Mouse (Mus musculus): Measurements from ENCODE around the gene Il4i1. TPM values are rescaled to one million over a fixed set of nuclear protein-coding genes. Genes with fewer than 3 reads are reported as not detected.
A peak's percentile ranks its signal among the peaks of the same experiment; 100 is the strongest.
"Not testable (repeated sequence)": the region's sequence is repeated elsewhere in the genome, so short reads cannot be mapped to it uniquely, and the experiment has no call there.

Il4i1 gene
- polyA plus RNA-seq, 1 experiment from 2014 or later: 0.69 TPM

GRCm38 (mm10) chr7:44868919-44869696, 52.9 kb downstream of the Il4i1 start:
- H3K4me3 ChIP-seq (ENCODE audit: low read depth, low read length): peak overlapping the region; percentile 98
- H3K36me3 ChIP-seq (ENCODE audit: control insufficient read depth, insufficient read depth, low read length): peaks cover 6% of the 10 kb centered on the region
- TF ChIP-seq EP300 (optimal IDR thresholded peaks at IDR 0.05): no peak
- TF ChIP-seq CTCF (IDR thresholded peaks at IDR 0.05; ENCODE audit: low read depth): peak; percentile 38; the same call in 1 of the 2 replicates
- H3K27me3 ChIP-seq (ENCODE audit: control insufficient read depth, insufficient read depth, low read length): no peaks in the 10 kb centered on the region
- H3K9ac ChIP-seq (ENCODE audit: low read length): peak overlapping the region; percentile 99
- H3K27ac ChIP-seq (replicated peaks): peak overlapping the region; percentile 100
- DNase-seq (ENCODE audit: low spot score) (peak; percentile 88), ATAC-seq (ENCODE audit: low FRiP score, low TSS enrichment) (peak; percentile 17)
- peaks cover 23% of the 10 kb centered on the region for H3K4me1 ChIP-seq (replicated peaks; ENCODE audit: control insufficient read depth, insufficient read depth)
- H3K4me2 ChIP-seq (replicated peaks; ENCODE audit: low read depth): peak overlapping the region; percentile 75
- H3K9me3 ChIP-seq (ENCODE audit: control insufficient read depth, low read length): no peaks in the 10 kb centered on the region
- under 1% methylated on average over 89 of the region's 108 CpGs for WGBS

DNA sequence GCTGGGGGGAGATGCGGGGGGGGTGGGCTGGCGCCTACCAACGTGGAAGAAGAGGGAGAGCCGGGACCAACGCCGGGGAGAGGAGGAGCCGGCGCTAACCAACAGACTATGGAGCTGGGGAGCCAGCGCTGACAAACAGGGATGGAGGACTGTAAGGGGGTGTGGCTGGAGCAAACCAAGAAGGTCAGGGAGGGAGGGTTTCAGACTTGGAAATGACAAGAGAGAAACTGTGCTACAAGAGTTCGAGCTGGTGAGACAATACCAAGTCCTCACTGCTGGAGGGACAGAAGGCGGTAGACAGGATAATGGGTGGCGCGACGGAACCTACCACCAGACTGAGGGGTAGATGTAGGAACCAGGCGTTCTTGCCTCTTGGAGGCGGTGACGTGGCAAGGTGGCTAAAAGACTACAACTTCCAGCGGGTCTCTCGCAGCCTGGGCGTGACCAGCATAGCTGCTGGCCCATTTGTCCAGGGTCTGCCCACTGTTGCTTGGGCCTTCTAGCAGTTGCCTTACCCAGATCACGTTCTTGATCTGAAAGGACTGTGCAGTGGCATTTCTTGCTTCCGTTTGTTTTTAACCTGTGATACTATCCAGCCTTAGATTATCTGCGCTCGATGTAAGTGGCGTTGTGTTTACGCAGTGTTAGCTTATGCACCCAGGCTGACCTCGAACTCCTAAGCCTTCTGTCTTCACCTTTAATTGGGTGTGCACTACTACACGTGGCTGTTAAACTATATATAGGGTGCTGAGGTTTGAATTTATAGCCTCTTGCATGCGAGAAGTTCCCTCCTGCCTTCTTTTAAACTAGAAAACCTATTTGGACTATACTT, 53.7 kb downstream of the Il4i1 start, which contains the start of gene Ptov1:
Ptov1 (minus strand) TSS at position 92 of the 832 bp plus-strand sequence.
- H3K9me3 ChIP-seq (ENCODE audit: control insufficient read depth, low read length): no peaks in the 10 kb centered on the region
- peaks cover 23% of the 10 kb centered on the region for H3K4me1 ChIP-seq (replicated peaks; ENCODE audit: control insufficient read depth, insufficient read depth)
- peak within 1 kb of the TSS; percentile 100 for H3K27ac ChIP-seq (replicated peaks)
- WGBS: 2% methylated on average over 29 of the region's 29 CpGs
- peak; percentile 95 for DNase-seq (ENCODE audit: low spot score)
- TF ChIP-seq EP300 (optimal IDR thresholded peaks at IDR 0.05) (peak; percentile 81), CTCF (IDR thresholded peaks at IDR 0.05; ENCODE audit: low read depth) (peak; percentile 1; the same call in 1 of the 2 replicates)
- H3K27me3 ChIP-seq (ENCODE audit: control insufficient read depth, insufficient read depth, low read length): no peaks in the 10 kb centered on the region
- peak within 1 kb of the TSS; percentile 99 for H3K9ac ChIP-seq (ENCODE audit: low read length)
- peak within 1 kb of the TSS; percentile 98 for H3K4me3 ChIP-seq (ENCODE audit: low read depth, low read length)
- peak; percentile 91 for ATAC-seq (ENCODE audit: low FRiP score, low TSS enrichment)
- H3K4me2 ChIP-seq (replicated peaks; ENCODE audit: low read depth): peak within 1 kb of the TSS; percentile 75
- H3K36me3 ChIP-seq (ENCODE audit: control insufficient read depth, insufficient read depth, low read length): no peaks in the 10 kb centered on the region; the same call in 1 of the 2 replicates

DNA sequence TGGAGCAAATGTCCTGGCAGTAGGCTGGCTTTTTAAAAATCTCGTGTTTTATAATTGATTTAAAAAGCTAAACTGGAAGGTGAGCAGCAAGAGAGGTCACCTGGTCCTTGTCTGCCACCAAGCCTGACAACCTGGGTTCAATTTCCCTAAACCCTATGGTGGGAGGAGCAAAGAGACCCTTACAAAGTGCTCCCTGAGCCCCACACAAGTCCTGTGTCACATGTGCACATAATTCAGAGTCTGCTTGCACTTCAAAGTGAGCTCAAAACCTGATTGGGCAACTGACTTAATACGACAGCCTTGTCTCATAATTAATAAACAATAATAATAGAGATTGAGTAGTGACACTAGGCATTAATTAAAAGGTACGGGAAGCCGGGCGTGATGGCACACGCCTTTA, 54.4 kb downstream of the Il4i1 start:
- Histone ChIP-seq H3K4me2 (replicated peaks; ENCODE audit: low read depth) (peak overlapping the region; percentile 75), H3K36me3 (ENCODE audit: control insufficient read depth, insufficient read depth, low read length) (no peaks in the 10 kb centered on the region), H3K4me3 (ENCODE audit: low read depth, low read length) (peak overlapping the region; percentile 98; the same call in 1 of the 2 replicates), H3K9me3 (ENCODE audit: control insufficient read depth, low read length) (no peaks in the 10 kb centered on the region), H3K4me1 (replicated peaks; ENCODE audit: control insufficient read depth, insufficient read depth) (peaks cover 18% of the 10 kb centered on the region), H3K9ac (ENCODE audit: low read length) (peak overlapping the region; percentile 99; the same call in 1 of the 2 replicates), H3K27me3 (ENCODE audit: control insufficient read depth, insufficient read depth, low read length) (no peaks in the 10 kb centered on the region), H3K27ac (replicated peaks) (peak overlapping the region; percentile 100)
- 70% methylated on average over 6 of the region's 6 CpGs for WGBS
- no peak for ATAC-seq (ENCODE audit: low FRiP score, low TSS enrichment)
- TF ChIP-seq CTCF (IDR thresholded peaks at IDR 0.05; ENCODE audit: low read depth) (no peak), EP300 (optimal IDR thresholded peaks at IDR 0.05) (no peak)
- DNase-seq (ENCODE audit: low spot score): no peak

DNA sequence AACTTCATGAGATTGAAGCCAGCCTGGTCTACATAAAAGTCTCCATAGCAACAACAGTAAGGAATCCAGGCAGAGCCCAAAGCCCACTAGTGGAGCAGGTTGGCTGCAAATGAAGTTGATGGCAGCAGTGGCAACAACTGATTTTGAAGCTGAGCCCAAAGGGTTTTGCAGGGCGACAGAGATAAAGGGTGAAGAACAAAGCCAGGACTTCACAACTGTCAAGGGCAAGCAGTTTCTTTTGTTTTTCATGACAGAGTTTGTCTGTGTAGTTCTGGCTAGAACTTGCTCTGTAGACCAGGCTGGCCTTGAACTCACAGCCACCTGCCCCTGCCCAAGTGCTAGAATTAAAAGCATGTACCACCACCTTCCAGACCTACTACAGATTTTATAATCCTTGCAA, 55.0 kb downstream of the Il4i1 start:
- H3K4me1 ChIP-seq (replicated peaks; ENCODE audit: control insufficient read depth, insufficient read depth): peaks cover 13% of the 10 kb centered on the region
- H3K9me3 ChIP-seq (ENCODE audit: control insufficient read depth, low read length): no peaks in the 10 kb centered on the region
- H3K4me3 ChIP-seq (ENCODE audit: low read depth, low read length): no peak overlapping the region
- no peak for ATAC-seq (ENCODE audit: low FRiP score, low TSS enrichment)
- H3K4me2 ChIP-seq (replicated peaks; ENCODE audit: low read depth): no peak overlapping the region
- no peak for TF ChIP-seq EP300 (optimal IDR thresholded peaks at IDR 0.05)
- no peak for TF ChIP-seq CTCF (IDR thresholded peaks at IDR 0.05; ENCODE audit: low read depth)
- H3K27ac ChIP-seq (replicated peaks): no peak overlapping the region
- no peak for DNase-seq (ENCODE audit: low spot score)
- H3K27me3 ChIP-seq (ENCODE audit: control insufficient read depth, insufficient read depth, low read length): no peaks in the 10 kb centered on the region
- 86% methylated on average over 1 of the region's 1 CpGs for WGBS
- H3K36me3 ChIP-seq (ENCODE audit: control insufficient read depth, insufficient read depth, low read length): no peaks in the 10 kb centered on the region
- H3K9ac ChIP-seq (ENCODE audit: low read length): no peak overlapping the region

- H3K9me3 ChIP-seq (ENCODE audit: control insufficient read depth, low read length); H3K36me3 ChIP-seq (ENCODE audit: control insufficient read depth, insufficient read depth, low read length); ATAC-seq (ENCODE audit: low FRiP score, low TSS enrichment); H3K9ac ChIP-seq (ENCODE audit: low read length); H3K4me3 ChIP-seq (ENCODE audit: low read depth, low read length); H3K27me3 ChIP-seq (ENCODE audit: control insufficient read depth, insufficient read depth, low read length); H3K27ac ChIP-seq (replicated peaks); DNase-seq (ENCODE audit: low spot score); H3K4me2 ChIP-seq (replicated peaks; ENCODE audit: low read depth): not testable (repeated sequence)
- TF ChIP-seq CTCF (IDR thresholded peaks at IDR 0.05; ENCODE audit: low read depth): peak; percentile 45
- H3K4me1 ChIP-seq (replicated peaks; ENCODE audit: control insufficient read depth, insufficient read depth): peaks cover 11% of the 10 kb centered on the region
- 85% methylated on average over 2 of the region's 2 CpGs for WGBS
These were observed 55.6 kb downstream of the Il4i1 start for GRCm38 (mm10) chr7:44871774-44872173.
